Mouse (Mus musculus): ENCODE measurements around the gene Slc45a3. TPM values are rescaled to one million over a fixed set of nuclear protein-coding genes. Genes with fewer than 3 reads are reported as not detected.

Slc45a3 gene
- polyA plus RNA-seq, 1 experiment from 2014 or later, result 10.5 TPM

GRCm38 (mm10) chr1:131970661-131971520, 8.1 kb downstream of the Slc45a3 start:
- ATAC-seq (ENCODE audit: insufficient read depth, low FRiP score), result no peak
- H3K9me3 ChIP-seq (replicated peaks; ENCODE audit: control insufficient read depth, low read length), result no peaks in the 10 kb centered on the region
- peak overlapping the region; percentile 38 for H3K9ac ChIP-seq (ENCODE audit: low read length)
- no peak overlapping the region for H3K4me3 ChIP-seq (replicated peaks; ENCODE audit: low read length)
- H3K4me1 ChIP-seq (ENCODE audit: control insufficient read depth, insufficient read depth, low read length), result peaks cover 25% of the 10 kb centered on the region
- peaks cover 3% of the 10 kb centered on the region; the same call in 1 of the 2 replicates for H3K27me3 ChIP-seq (ENCODE audit: control insufficient read depth, insufficient read depth, low read length)
- no peaks in the 10 kb centered on the region for H3K36me3 ChIP-seq (ENCODE audit: control insufficient read depth, insufficient read depth, low read length)
- H3K4me2 ChIP-seq (ENCODE audit: low read depth, low read length), result no peak overlapping the region
- 0 out of 2 replicates have a peak overlapping the region, but pooled peaks have one; percentile 15 for H3K27ac ChIP-seq (ENCODE audit: low read length)
- WGBS, result 16% methylated on average over 16 of the region's 16 CpGs

GRCm38 (mm10) chr1:131971771-131972497, 9.2 kb downstream of the Slc45a3 start:
- Histone ChIP-seq H3K4me3 (replicated peaks; ENCODE audit: low read length) (no peak overlapping the region), H3K36me3 (ENCODE audit: control insufficient read depth, insufficient read depth, low read length) (no peaks in the 10 kb centered on the region), H3K9ac (ENCODE audit: low read length) (peak overlapping the region; percentile 16), H3K27me3 (ENCODE audit: control insufficient read depth, insufficient read depth, low read length) (no peaks in the 10 kb centered on the region), H3K9me3 (replicated peaks; ENCODE audit: control insufficient read depth, low read length) (no peaks in the 10 kb centered on the region), H3K4me2 (ENCODE audit: low read depth, low read length) (no peak overlapping the region), H3K27ac (ENCODE audit: low read length) (no peak overlapping the region), H3K4me1 (ENCODE audit: control insufficient read depth, insufficient read depth, low read length) (peaks cover 25% of the 10 kb centered on the region)
- ATAC-seq (ENCODE audit: insufficient read depth, low FRiP score), result peak; percentile 14; the same call in 1 of the 2 replicates
- WGBS, result 43% methylated on average over 15 of the region's 15 CpGs

- no peak for ATAC-seq (ENCODE audit: insufficient read depth, low FRiP score)
- H3K36me3 ChIP-seq (ENCODE audit: control insufficient read depth, insufficient read depth, low read length), result no peaks in the 10 kb centered on the region
- no peak overlapping the region; the same call in 1 of the 2 replicates for H3K9ac ChIP-seq (ENCODE audit: low read length)
- no peaks in the 10 kb centered on the region for H3K27me3 ChIP-seq (ENCODE audit: control insufficient read depth, insufficient read depth, low read length)
- no peak overlapping the region for H3K4me2 ChIP-seq (ENCODE audit: low read depth, low read length)
- H3K4me1 ChIP-seq (ENCODE audit: control insufficient read depth, insufficient read depth, low read length), result peaks cover 25% of the 10 kb centered on the region
- H3K27ac ChIP-seq (ENCODE audit: low read length), result peak overlapping the region; percentile 80; the same call in 1 of the 2 replicates
- no peak overlapping the region for H3K4me3 ChIP-seq (replicated peaks; ENCODE audit: low read length)
- WGBS, result 47% methylated on average over 13 of the region's 13 CpGs
- H3K9me3 ChIP-seq (replicated peaks; ENCODE audit: control insufficient read depth, low read length), result no peaks in the 10 kb centered on the region
Measured at GRCm38 (mm10) chr1:131972498-131973334, 9.9 kb downstream of the Slc45a3 start.

- no peaks in the 10 kb centered on the region for H3K36me3 ChIP-seq (ENCODE audit: control insufficient read depth, insufficient read depth, low read length)
- no peaks in the 10 kb centered on the region for H3K27me3 ChIP-seq (ENCODE audit: control insufficient read depth, insufficient read depth, low read length)
- H3K9ac ChIP-seq (ENCODE audit: low read length), result no peak overlapping the region
- ATAC-seq (ENCODE audit: insufficient read depth, low FRiP score), result peak; percentile 70; the same call in 1 of the 2 replicates
- no peak overlapping the region for H3K4me2 ChIP-seq (ENCODE audit: low read depth, low read length)
- 66% methylated on average over 6 of the region's 6 CpGs for WGBS
- H3K4me1 ChIP-seq (ENCODE audit: control insufficient read depth, insufficient read depth, low read length), result peaks cover 25% of the 10 kb centered on the region
- peak overlapping the region; percentile 80 for H3K27ac ChIP-seq (ENCODE audit: low read length)
- H3K4me3 ChIP-seq (replicated peaks; ENCODE audit: low read length), result peak overlapping the region; percentile 13; the same call in 1 of the 2 replicates
- no peaks in the 10 kb centered on the region for H3K9me3 ChIP-seq (replicated peaks; ENCODE audit: control insufficient read depth, low read length)
Measured at GRCm38 (mm10) chr1:131973991-131974390, 11.2 kb downstream of the Slc45a3 start.

GRCm38 (mm10) chr1:131976886-131977285, 14.1 kb downstream of the Slc45a3 start:
- no peak overlapping the region; the same call in 1 of the 2 replicates for H3K9ac ChIP-seq (ENCODE audit: low read length)
- no peak overlapping the region for H3K4me2 ChIP-seq (ENCODE audit: low read depth, low read length)
- 61% methylated on average over 5 of the region's 5 CpGs for WGBS
- H3K36me3 ChIP-seq (ENCODE audit: control insufficient read depth, insufficient read depth, low read length), result no peaks in the 10 kb centered on the region
- H3K27ac ChIP-seq (ENCODE audit: low read length), result peak overlapping the region; percentile 34
- H3K4me1 ChIP-seq (ENCODE audit: control insufficient read depth, insufficient read depth, low read length), result peaks cover 12% of the 10 kb centered on the region
- no peak overlapping the region for H3K4me3 ChIP-seq (replicated peaks; ENCODE audit: low read length)
- H3K27me3 ChIP-seq (ENCODE audit: control insufficient read depth, insufficient read depth, low read length), result no peaks in the 10 kb centered on the region
- H3K9me3 ChIP-seq (replicated peaks; ENCODE audit: control insufficient read depth, low read length), result no peaks in the 10 kb centered on the region
- ATAC-seq (ENCODE audit: insufficient read depth, low FRiP score), result no peak

GRCm38 (mm10) chr1:131980471-131980870, 17.7 kb downstream of the Slc45a3 start:
- no peak overlapping the region for H3K27ac ChIP-seq (ENCODE audit: low read length)
- no peak overlapping the region for H3K4me3 ChIP-seq (replicated peaks; ENCODE audit: low read length)
- no peaks in the 10 kb centered on the region for H3K27me3 ChIP-seq (ENCODE audit: control insufficient read depth, insufficient read depth, low read length)
- 37% methylated on average over 2 of the region's 2 CpGs for WGBS
- H3K9ac ChIP-seq (ENCODE audit: low read length), result no peak overlapping the region
- no peaks in the 10 kb centered on the region for H3K4me1 ChIP-seq (ENCODE audit: control insufficient read depth, insufficient read depth, low read length)
- H3K36me3 ChIP-seq (ENCODE audit: control insufficient read depth, insufficient read depth, low read length), result no peaks in the 10 kb centered on the region
- no peaks in the 10 kb centered on the region for H3K9me3 ChIP-seq (replicated peaks; ENCODE audit: control insufficient read depth, low read length)
- no peak overlapping the region for H3K4me2 ChIP-seq (ENCODE audit: low read depth, low read length)
- no peak for ATAC-seq (ENCODE audit: insufficient read depth, low FRiP score)

- Histone ChIP-seq H3K4me2 (ENCODE audit: low read depth, low read length) (no peak overlapping the region), H3K27me3 (ENCODE audit: control insufficient read depth, insufficient read depth, low read length) (no peaks in the 10 kb centered on the region), H3K27ac (ENCODE audit: low read length) (no peak overlapping the region), H3K9ac (ENCODE audit: low read length) (no peak overlapping the region), H3K4me3 (replicated peaks; ENCODE audit: low read length) (no peak overlapping the region), H3K36me3 (ENCODE audit: control insufficient read depth, insufficient read depth, low read length) (no peaks in the 10 kb centered on the region), H3K9me3 (replicated peaks; ENCODE audit: control insufficient read depth, low read length) (no peaks in the 10 kb centered on the region), H3K4me1 (ENCODE audit: control insufficient read depth, insufficient read depth, low read length) (no peaks in the 10 kb centered on the region)
- peak; percentile 61; the same call in 1 of the 2 replicates for ATAC-seq (ENCODE audit: insufficient read depth, low FRiP score)
- WGBS, result 48% methylated on average over 12 of the region's 12 CpGs
Measured at GRCm38 (mm10) chr1:131981378-131982013, 18.7 kb downstream of the Slc45a3 start.

- WGBS, result 11% methylated on average over 5 of the region's 5 CpGs
- no peaks in the 10 kb centered on the region for H3K36me3 ChIP-seq (ENCODE audit: control insufficient read depth, insufficient read depth, low read length)
- H3K9me3 ChIP-seq (replicated peaks; ENCODE audit: control insufficient read depth, low read length), result no peaks in the 10 kb centered on the region
- no peak overlapping the region for H3K9ac ChIP-seq (ENCODE audit: low read length)
- ATAC-seq (ENCODE audit: insufficient read depth, low FRiP score), result no peak
- H3K4me2 ChIP-seq (ENCODE audit: low read depth, low read length), result no peak overlapping the region
- H3K27ac ChIP-seq (ENCODE audit: low read length), result no peak overlapping the region
- no peak overlapping the region for H3K4me3 ChIP-seq (replicated peaks; ENCODE audit: low read length)
- no peaks in the 10 kb centered on the region for H3K4me1 ChIP-seq (ENCODE audit: control insufficient read depth, insufficient read depth, low read length)
- H3K27me3 ChIP-seq (ENCODE audit: control insufficient read depth, insufficient read depth, low read length), result no peaks in the 10 kb centered on the region
Measured at GRCm38 (mm10) chr1:131982907-131983306, 20.1 kb downstream of the Slc45a3 start.

All from stomach, embryonic 16.5 days (tissue).